Mouse (Mus musculus) brown adipose tissue, adult 24 weeks (tissue): ENCODE measurements around the gene Foxp1. TPM values are rescaled to one million over a fixed set of nuclear protein-coding genes. Genes with fewer than 3 reads are reported as not detected.

Experiments
- H3K27ac ChIP-seq: fragments of 200-500 bp; replicated peaks from 2 replicates; pipeline ENCODE4 v1.5.1; 2012; ENCODE audit warnings: low read depth, mild to moderate bottlenecking, low read length
- H3K4me1 ChIP-seq: fragments of 200-500 bp; 2 replicates; pipeline ENCODE4 v1.6.1; 2012; ENCODE audit warnings: low read length, mixed read lengths; ENCODE audit not compliant: control insufficient read depth, insufficient read depth, insufficient read length
- H3K4me3 ChIP-seq: fragments of 200-500 bp; 2 replicates; pipeline ENCODE4 v1.5.1; 2012; ENCODE audit warnings: low read depth, mild to moderate bottlenecking, low read length, moderate library complexity; ENCODE audit not compliant: insufficient read depth
- polyA plus RNA-seq: library from polyadenylated mRNA; stranded (reverse); fragments of >200 nt; gene quantifications from 2 replicates; pipeline ENCODE4 v1.2.4, GENCODE M21; 2012; ENCODE audit not compliant: missing spikeins, insufficient read depth, insufficient read length

The Foxp1 gene
- polyA plus RNA-seq, 1 experiment: 10.1 TPM

- Histone ChIP-seq H3K4me3 (no peak overlapping the region), H3K4me1 (no peaks in the 10 kb centered on the region; the same call in 1 of the 2 replicates), H3K27ac (no peak overlapping the region)
These were observed 19.8 kb downstream of the Foxp1 start for GRCm38 (mm10) chr6:99502727-99503126.

- no peak overlapping the region for H3K4me3 ChIP-seq
- no peaks in the 10 kb centered on the region for H3K4me1 ChIP-seq
These were observed 20.2 kb downstream of the Foxp1 start for GRCm38 (mm10) chr6:99502314-99502713.

DNA sequence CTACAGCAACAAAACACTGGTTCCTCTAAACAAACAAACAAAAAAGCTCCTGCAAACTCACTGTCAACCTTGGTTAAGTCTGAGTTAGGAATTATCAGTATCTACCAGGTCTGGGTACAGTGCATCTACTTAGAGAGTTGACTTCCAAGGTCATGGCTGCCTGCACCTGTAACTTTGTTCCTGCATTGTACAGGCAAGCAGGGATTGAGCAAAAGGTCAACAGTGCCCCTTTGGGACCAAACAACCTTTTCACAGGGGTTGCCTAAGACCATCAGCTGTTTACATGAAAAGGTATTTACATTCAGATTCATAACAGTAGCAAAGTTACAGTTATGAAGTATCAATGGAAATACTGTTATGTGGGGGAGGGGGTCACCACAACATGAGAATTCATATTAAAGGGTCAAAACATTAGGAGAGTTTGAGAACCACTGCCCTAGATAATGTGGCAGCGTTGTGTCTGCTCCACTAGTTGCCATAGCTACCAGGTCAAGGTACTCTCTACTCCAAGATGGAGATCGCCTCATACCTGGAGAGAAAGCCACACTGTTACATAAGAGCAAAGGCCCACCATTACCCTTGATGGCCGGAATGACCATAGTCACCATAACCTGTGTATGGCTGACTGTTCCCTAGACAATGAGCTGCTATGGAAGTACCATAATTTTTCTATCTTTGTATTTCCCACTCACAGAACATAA, 21.8 kb downstream of the Foxp1 start:
- Histone ChIP-seq H3K4me1 (peaks cover 3% of the 10 kb centered on the region), H3K27ac (no peak overlapping the region), H3K4me3 (no peak overlapping the region)

More at GRCm38 (mm10) chr6:99502314-99502713, 20.2 kb downstream of the Foxp1 start:
- H3K27ac ChIP-seq: 0 out of 2 replicates have a peak overlapping the region, but pooled peaks have one; percentile 5

- Histone ChIP-seq H3K27ac (0 out of 2 replicates have a peak overlapping the region, but pooled peaks have one; percentile 6), H3K4me1 (peaks cover 3% of the 10 kb centered on the region), H3K4me3 (no peak overlapping the region)
These were observed 24.4 kb downstream of the Foxp1 start for GRCm38 (mm10) chr6:99498082-99498481.

GRCm38 (mm10) chr6:99496114-99496513, 26.4 kb downstream of the Foxp1 start:
- no peak overlapping the region for H3K4me3 ChIP-seq

GRCm38 (mm10) chr6:99492937-99493336, 29.6 kb downstream of the Foxp1 start:
- H3K4me1 ChIP-seq: peaks cover 6% of the 10 kb centered on the region
- H3K4me3 ChIP-seq: no peak overlapping the region
- H3K27ac ChIP-seq: no peak overlapping the region

More at GRCm38 (mm10) chr6:99496114-99496513, 26.4 kb downstream of the Foxp1 start:
- no peak overlapping the region for H3K27ac ChIP-seq
- peaks cover 3% of the 10 kb centered on the region for H3K4me1 ChIP-seq

DNA sequence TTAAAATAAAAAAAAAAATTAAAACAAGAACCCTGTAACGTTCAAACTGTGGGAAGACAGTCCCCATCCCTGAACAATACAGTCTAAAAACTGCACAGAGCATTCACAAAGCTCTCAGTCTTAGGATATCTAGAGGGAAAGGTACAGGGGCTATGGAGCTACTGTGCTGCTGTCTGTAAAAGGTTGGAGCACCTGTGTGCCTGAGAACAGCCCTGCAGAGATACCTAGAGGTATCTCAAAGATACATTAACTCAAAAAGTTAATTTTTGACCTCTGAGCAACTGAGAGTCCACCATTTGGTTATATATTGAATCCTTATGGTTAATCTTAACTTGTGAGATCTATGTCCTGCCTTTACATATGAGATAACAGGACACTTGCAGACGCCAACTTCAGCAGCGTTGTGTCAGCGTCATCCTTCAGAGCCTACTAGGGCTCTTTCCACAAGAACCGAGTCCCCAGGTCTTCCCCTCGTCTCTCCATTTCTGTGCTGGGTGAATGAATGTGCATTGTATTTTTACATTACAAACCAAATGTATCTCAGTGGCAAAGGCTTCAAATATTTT, 30.5 kb downstream of the Foxp1 start:
- Histone ChIP-seq H3K27ac (no peak overlapping the region), H3K4me3 (no peak overlapping the region), H3K4me1 (peaks cover 6% of the 10 kb centered on the region)

GRCm38 (mm10) chr6:99491146-99491545, 31.4 kb downstream of the Foxp1 start:
- no peak overlapping the region for H3K27ac ChIP-seq
- H3K4me3 ChIP-seq: no peak overlapping the region
- peaks cover 3% of the 10 kb centered on the region; the same call in 1 of the 2 replicates for H3K4me1 ChIP-seq

- Histone ChIP-seq H3K27ac (no peak overlapping the region; the same call in 1 of the 2 replicates), H3K4me3 (no peak overlapping the region), H3K4me1 (peaks cover 10% of the 10 kb centered on the region)
These were observed 32.4 kb downstream of the Foxp1 start for GRCm38 (mm10) chr6:99489900-99490648.

- Histone ChIP-seq H3K27ac (no peak overlapping the region; the same call in 1 of the 2 replicates), H3K4me1 (peaks cover 14% of the 10 kb centered on the region), H3K4me3 (no peak overlapping the region)
These were observed 33.1 kb downstream of the Foxp1 start for GRCm38 (mm10) chr6:99489423-99489822.

GRCm38 (mm10) chr6:99485884-99486640, 36.5 kb downstream of the Foxp1 start:
- peak overlapping the region; percentile 41; the same call in 1 of the 2 replicates for H3K27ac ChIP-seq
- H3K4me3 ChIP-seq: no peak overlapping the region
- H3K4me1 ChIP-seq: peaks cover 16% of the 10 kb centered on the region

GRCm38 (mm10) chr6:99485217-99485883, 37.2 kb downstream of the Foxp1 start:
- Histone ChIP-seq H3K4me3 (peak overlapping the region; percentile 36), H3K4me1 (peaks cover 16% of the 10 kb centered on the region), H3K27ac (peak overlapping the region; percentile 43)

DNA sequence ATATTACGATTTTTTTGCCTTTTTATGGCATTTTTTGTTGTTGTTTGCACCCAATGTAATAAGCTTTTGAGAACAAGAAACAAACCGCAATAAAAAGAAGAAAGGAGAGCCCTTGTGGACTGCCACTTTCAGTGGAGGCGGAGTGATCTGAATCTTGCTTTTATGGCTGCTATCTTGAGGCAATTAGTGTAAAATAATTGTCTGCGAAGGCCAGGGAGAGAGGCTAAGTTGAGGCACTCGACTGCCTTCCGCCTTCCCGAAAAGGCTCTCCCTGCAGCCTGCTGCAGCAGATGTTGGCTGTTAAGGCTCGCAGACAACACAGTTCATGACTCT, 37.7 kb downstream of the Foxp1 start:
- Histone ChIP-seq H3K4me3 (peak overlapping the region; percentile 36), H3K4me1 (peaks cover 16% of the 10 kb centered on the region), H3K27ac (peak overlapping the region; percentile 43; the same call in 1 of the 2 replicates)

DNA sequence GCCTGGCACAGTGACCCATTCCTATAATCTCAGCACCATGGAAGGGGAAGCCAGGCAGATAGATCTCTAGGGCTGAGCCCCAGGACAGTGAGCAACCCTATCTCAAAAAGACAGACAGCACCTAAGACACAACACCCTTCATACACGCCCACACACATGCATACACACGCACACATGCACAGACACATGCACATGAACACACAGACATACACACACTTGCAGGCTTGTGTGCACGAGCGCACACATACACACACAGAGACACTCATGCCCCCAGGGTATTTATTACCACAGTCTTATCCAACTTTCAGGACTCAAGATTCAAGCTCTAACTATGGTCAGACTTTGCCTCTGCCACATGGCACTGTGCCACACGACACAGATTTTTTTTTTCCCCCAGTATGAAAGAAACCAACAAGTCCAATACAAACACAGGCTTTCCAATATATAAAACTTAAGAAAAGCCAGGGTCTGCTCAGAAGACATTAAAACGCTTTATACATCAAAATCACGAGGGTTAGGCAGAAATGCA, 38.3 kb downstream of the Foxp1 start:
- Histone ChIP-seq H3K4me1 (peaks cover 16% of the 10 kb centered on the region), H3K27ac (no peak overlapping the region), H3K4me3 (no peak overlapping the region)
